Mouse (Mus musculus) CH12.LX (cell line): ENCODE measurements around the gene Cachd1.

Source experiments
- CTCF ChIP-seq, 2 experiments: IDR thresholded peaks in 1 of 2; conservative IDR thresholded peaks in 1 of 2; 2 replicates each; pipeline ENCODE4 v1.5.1; 2011 to 2012; ENCODE audit warnings: low read depth in 2 of 2, low read length in 2 of 2, improper control_type of control experiment in 1 of 2, inconsistent platforms in 1 of 2, mild to moderate bottlenecking in 1 of 2, moderate library complexity in 1 of 2
- EP300 ChIP-seq: IDR thresholded peaks from 2 replicates; pipeline ENCODE4 v1.6.1; 2011; ENCODE audit warnings: low read length, improper control_type of control experiment
- POLR2A ChIP-seq: IDR thresholded peaks from 2 replicates; pipeline ENCODE4 v1.6.1; 2011; ENCODE audit warnings: low read depth, mild to moderate bottlenecking, improper control_type of control experiment, low read length

DNA sequence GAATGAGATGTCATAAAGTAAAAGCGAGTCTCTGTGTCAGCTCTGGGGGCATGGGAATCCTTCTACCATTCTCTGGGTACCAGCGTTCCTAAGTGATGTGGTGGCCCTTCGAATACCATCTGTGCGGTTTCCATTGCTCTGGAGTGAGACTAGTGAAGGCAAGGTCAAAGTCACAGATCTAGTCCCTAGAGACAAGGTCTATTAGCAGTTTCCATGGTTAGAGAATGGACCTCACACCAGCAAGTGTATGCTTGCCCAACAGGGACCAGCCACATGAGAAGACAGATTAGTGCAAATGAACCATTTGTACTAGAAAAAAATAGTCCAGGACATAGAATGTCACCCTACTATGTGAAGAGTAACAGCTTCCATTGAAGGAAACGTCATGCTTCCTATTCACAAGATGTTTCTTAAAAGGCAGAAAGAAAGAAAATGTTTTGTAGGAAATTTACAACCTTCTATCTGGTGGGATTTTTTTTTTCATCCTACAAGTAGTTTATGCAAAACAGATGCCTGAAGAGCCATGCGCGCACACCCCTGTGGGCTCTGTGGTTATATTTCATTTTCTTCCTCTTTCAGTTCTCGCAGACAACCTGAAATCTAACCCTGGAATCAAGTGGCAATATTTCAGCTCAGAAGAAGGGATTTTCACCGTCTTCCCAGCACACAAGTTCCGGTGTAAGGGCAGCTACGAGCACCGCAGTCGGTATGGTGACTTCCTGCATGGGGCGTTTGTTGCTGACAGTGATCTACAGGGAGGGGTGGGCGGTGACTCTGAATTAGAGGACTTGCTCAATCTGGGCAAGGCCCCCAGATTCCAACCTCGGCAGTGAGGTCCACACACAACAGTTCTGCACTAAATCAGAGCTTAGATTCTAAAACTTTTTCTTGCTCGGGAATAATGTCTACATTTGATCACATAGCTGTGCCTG lies 172.3 kb downstream of the Cachd1 start:
- TF ChIP-seq POLR2A: no peak
- TF ChIP-seq CTCF (conservative IDR thresholded peaks at IDR 0.05 in 1 of 2, IDR thresholded peaks at IDR 0.05 in 1 of 2; ENCODE audit: low read depth in 2 of 2, low read length in 2 of 2): no peak
- no peak for TF ChIP-seq EP300
